Mouse (Mus musculus): ENCODE measurements around the gene Vdr.

Gene Vdr

GRCm38 (mm10) chr15:97812126-97812525 is 98.3 kb downstream of the Vdr start:
- DNase-seq (ENCODE audit: low spot score in 2 of 2) = no peak

- no peak for DNase-seq (ENCODE audit: low spot score in 2 of 2)
Measured at GRCm38 (mm10) chr15:97811307-97811706, 99.1 kb downstream of the Vdr start.

DNA sequence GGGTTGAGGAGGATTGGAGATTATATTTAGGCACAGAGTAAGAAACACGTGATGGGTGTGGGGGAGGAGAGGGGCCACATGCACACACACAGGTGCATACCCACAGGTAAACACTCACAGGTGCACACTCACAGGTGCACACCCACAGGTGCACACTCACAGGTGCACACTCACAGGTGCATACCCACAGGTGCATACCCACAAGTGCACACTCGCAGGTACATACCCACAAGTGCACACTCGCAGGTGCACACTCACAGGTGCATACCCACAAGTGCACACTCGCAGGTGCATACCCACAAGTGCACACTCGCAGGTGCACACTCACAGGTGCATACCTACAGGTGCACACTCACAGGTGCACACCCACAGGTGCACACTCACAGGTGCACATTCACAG is 100.0 kb downstream of the Vdr start:
- no peak for DNase-seq (ENCODE audit: low spot score in 2 of 2)

- DNase-seq (ENCODE audit: low spot score in 2 of 2) = no peak
Measured at GRCm38 (mm10) chr15:97809942-97810341, 100.5 kb downstream of the Vdr start.

- DNase-seq (ENCODE audit: low spot score in 2 of 2) = no peak
Measured at GRCm38 (mm10) chr15:97809206-97809605, 101.2 kb downstream of the Vdr start.

DNA sequence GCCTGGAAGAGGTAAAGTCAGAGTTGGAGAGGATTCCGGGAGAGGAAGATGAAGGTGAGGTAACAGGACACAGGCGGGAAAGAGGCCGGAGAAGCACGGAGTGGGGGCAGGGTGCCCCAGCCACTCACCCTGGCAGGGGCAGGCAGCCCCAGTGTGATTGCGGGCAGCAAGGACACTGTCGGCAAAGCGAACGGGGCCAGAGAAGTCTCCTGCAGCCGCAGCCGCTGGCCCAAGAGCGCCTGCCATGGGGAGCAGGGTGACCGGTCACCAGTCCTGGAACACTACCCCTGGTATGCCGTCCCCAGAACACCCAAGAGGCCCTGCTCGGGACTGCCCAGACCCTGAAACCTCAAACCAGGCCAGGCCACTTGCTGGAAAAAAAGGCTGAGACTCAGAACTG is 101.9 kb downstream of the Vdr start:
- DNase-seq (ENCODE audit: low spot score in 2 of 2) = no peak

- DNase-seq (ENCODE audit: low spot score in 2 of 2) = no peak
Measured at GRCm38 (mm10) chr15:97807867-97808266, 102.6 kb downstream of the Vdr start.

Measured in urinary bladder, adult 18-20 months (tissue).